Mouse (Mus musculus) midbrain, embryonic 14.5 days (tissue): ENCODE data around the gene Syt13. TPM values are rescaled to one million over a fixed set of nuclear protein-coding genes. Genes with fewer than 3 reads are reported as not detected.

Experiments
- ATAC-seq: fragments of 200-750 bp; cut with Nextera tagmentation; 2 replicates; pipeline ENCODE4 v1.8.0; 2017; ENCODE audit warnings: moderate number of reproducible peaks, moderate library complexity; ENCODE audit not compliant: low FRiP score, low TSS enrichment
- DNase-seq: peaks from one replicate; pipeline ENCODE4 v3.0.0-alpha.2; 2015
- H3K27ac ChIP-seq: fragments of 300-500 bp; sonication (generic); replicated peaks from 2 replicates; pipeline ENCODE4 v1.5.1; 2014; ENCODE audit warnings: mild to moderate bottlenecking, low read depth, low read length, moderate library complexity
- H3K27me3 ChIP-seq: fragments of 300-500 bp; sonication (generic); 2 replicates; pipeline ENCODE4 v1.6.1; 2014; ENCODE audit warnings: low read length, control low read depth, mixed read lengths; ENCODE audit not compliant: control insufficient read depth, insufficient read depth
- H3K36me3 ChIP-seq: fragments of 300-500 bp; sonication (generic); 2 replicates; pipeline ENCODE4 v1.6.1; 2014; ENCODE audit warnings: low read length, control low read depth; ENCODE audit not compliant: control insufficient read depth, insufficient read depth
- H3K4me1 ChIP-seq: fragments of 300-500 bp; sonication (generic); 2 replicates; pipeline ENCODE4 v1.6.1; 2014; ENCODE audit warnings: mild to moderate bottlenecking, antibody characterized with exemption, low read length, control low read depth; ENCODE audit not compliant: control insufficient read depth, insufficient read depth
- H3K4me2 ChIP-seq: fragments of 300-500 bp; sonication (generic); 2 replicates; pipeline ENCODE4 v1.6.1; 2014; ENCODE audit warnings: mild to moderate bottlenecking, low read length, moderate library complexity
- H3K4me3 ChIP-seq: fragments of 300-500 bp; sonication (generic); replicated peaks from 2 replicates; pipeline ENCODE4 v1.5.1; 2014; ENCODE audit warnings: low read depth, low read length
- H3K9ac ChIP-seq: fragments of 300-500 bp; sonication (generic); replicated peaks from 2 replicates; pipeline ENCODE4 v1.6.1; 2014; ENCODE audit warnings: mild to moderate bottlenecking, low read length, moderate library complexity
- H3K9me3 ChIP-seq: fragments of 300-500 bp; sonication (generic); 2 replicates; pipeline ENCODE4 v1.6.1; 2016; ENCODE audit warnings: low read length, control low read depth, mixed read lengths; ENCODE audit not compliant: control insufficient read depth
- WGBS: fragments of 180-500 bp; shearing (Covaris S2); extraction: QIAGEN DNeasy Blood & Tissue Kit; methylation state at CpG from one replicate; pipeline ENCODE4 v1.1.7; 2014; 5-methylcytosine and 5-hydroxymethylcytosine counted together
- polyA plus RNA-seq: library from polyadenylated mRNA; unstranded; fragments of >200 nt; fragmentation: Nextera tagmentation; extraction: Ambion mirVana; gene quantifications from 2 replicates; pipeline ENCODE4 v1.2.1, GENCODE M21; 2014

The Syt13 gene
- polyA plus RNA-seq, 1 experiment from 2014 or later: 48.9 TPM

DNA sequence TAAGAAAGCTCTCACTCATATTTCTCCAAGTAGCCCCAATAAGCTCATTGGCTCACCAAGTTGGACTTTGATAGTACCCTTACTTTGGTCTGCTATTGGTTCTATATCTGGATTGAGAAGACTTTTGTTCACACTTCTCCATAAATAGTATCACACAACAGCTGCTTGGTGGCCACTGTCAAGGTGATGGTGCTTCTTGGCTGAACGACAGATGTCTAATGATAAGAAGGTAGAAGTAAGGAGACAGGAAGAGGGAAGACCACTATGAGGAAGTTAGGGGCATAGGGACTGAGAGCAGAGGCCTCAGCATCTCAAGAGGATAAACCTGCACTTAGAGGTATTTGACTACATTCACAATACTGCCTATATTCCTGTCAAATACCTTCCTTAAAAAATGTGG is 49.4 kb downstream of the Syt13 start:
- no peak overlapping the region for H3K27ac ChIP-seq
- H3K27me3 ChIP-seq: no peaks in the 10 kb centered on the region
- no peak overlapping the region for H3K4me2 ChIP-seq
- no peaks in the 10 kb centered on the region for H3K9me3 ChIP-seq
- no peaks in the 10 kb centered on the region for H3K36me3 ChIP-seq
- no peak overlapping the region for H3K4me3 ChIP-seq
- WGBS: 94% methylated on average over 1 of the region's 1 CpGs
- no peak overlapping the region for H3K9ac ChIP-seq
- DNase-seq (no peak), ATAC-seq (no peak)
- H3K4me1 ChIP-seq: peaks cover 8% of the 10 kb centered on the region; the same call in 1 of the 2 replicates

DNA sequence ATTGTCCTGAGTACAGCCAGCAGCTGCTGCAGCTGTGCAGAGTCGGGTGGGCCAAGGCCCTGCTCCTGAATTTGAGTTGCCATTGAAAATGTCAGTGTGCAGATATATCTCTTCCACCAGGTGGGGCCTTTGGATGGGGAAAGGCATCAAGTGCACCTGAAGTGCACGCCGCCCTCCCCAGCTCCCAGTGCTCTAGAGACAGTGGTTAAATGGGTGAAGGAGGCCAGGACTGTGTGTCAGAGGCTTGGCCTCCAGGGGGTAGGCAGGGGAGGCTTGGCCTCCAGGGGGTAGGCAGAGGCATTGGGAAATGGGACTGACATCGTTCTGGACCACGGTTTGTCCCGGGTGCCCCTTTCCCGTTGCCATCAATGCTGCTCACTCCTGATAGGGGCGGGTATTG is 51.4 kb downstream of the Syt13 start:
- no peaks in the 10 kb centered on the region for H3K36me3 ChIP-seq
- no peak overlapping the region for H3K9ac ChIP-seq
- H3K4me1 ChIP-seq: peaks cover 8% of the 10 kb centered on the region; the same call in 1 of the 2 replicates
- no peak overlapping the region for H3K4me2 ChIP-seq
- WGBS: 52% methylated on average over 8 of the region's 8 CpGs
- DNase-seq (no peak), ATAC-seq (no peak)
- no peak overlapping the region for H3K27ac ChIP-seq
- no peaks in the 10 kb centered on the region for H3K27me3 ChIP-seq
- H3K9me3 ChIP-seq: no peaks in the 10 kb centered on the region
- no peak overlapping the region for H3K4me3 ChIP-seq

DNA sequence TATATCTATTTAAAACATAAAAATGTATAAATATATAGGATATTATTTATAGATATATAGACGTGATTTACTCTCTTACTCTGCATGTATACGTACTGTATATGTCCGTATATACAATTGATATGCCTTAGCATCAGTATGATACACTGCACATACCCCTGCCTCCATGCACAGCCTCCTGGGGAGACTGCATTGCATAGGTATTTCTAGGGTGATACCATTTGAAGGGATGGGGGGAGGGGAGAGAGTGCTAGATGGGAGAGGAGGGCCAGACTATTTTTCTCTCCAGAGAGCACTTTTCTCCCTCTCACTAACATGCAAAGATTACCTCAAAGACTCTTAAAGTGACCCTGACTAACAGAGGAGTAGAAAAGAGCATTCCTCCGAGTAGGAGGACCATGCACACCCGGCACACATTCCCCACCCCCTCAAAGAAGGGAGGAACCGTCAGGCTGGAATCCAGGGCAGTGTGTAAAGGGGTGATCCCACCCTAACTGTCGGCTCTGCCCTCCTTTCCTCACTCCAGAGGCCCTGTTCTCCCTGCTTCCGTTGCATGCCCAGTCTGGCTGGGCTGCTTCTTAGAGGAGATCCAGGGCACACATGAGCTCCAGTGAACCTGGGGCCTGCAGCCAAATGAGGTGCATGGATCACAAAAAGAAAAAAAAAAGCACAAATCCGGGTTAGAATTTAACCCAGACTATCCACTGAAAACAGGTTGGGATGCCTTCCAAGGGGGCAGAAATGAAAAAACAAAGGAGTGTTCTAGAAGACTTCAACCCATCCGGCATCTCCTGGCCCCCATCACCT is 52.3 kb downstream of the Syt13 start:
- no peaks in the 10 kb centered on the region for H3K9me3 ChIP-seq
- H3K4me3 ChIP-seq: no peak overlapping the region
- no peak overlapping the region for H3K27ac ChIP-seq
- no peak overlapping the region for H3K9ac ChIP-seq
- 27% methylated on average over 10 of the region's 10 CpGs for WGBS
- no peak overlapping the region for H3K4me2 ChIP-seq
- peak; percentile 60 for DNase-seq
- H3K36me3 ChIP-seq: peaks cover 5% of the 10 kb centered on the region
- ATAC-seq: 0 out of 2 replicates have a peak, but pooled peaks have one; percentile 17
- H3K27me3 ChIP-seq: no peaks in the 10 kb centered on the region
- H3K4me1 ChIP-seq: peaks cover 8% of the 10 kb centered on the region; the same call in 1 of the 2 replicates

DNA sequence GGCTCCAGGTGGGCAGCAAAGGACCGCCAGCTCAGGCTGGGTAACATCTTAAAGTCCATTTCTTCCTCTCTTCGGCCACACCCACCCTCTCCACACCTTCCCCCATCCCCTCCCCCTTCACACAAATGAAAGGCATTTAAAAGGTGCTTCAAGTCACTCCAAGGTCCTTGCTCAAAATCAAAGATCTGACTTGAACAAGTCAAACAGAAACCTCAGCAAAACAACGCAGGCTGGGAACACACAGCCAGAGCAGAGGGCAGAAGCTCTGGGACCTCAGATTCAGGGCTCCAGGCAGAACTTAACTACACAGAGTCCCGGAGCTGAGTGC is 52.9 kb downstream of the Syt13 start:
- Histone ChIP-seq H3K36me3 (peaks cover 11% of the 10 kb centered on the region), H3K27me3 (no peaks in the 10 kb centered on the region), H3K4me3 (no peak overlapping the region), H3K4me2 (no peak overlapping the region), H3K9me3 (no peaks in the 10 kb centered on the region), H3K9ac (no peak overlapping the region), H3K4me1 (peaks cover 8% of the 10 kb centered on the region; the same call in 1 of the 2 replicates), H3K27ac (no peak overlapping the region)
- DNase-seq: no peak
- WGBS: 67% methylated on average over 4 of the region's 4 CpGs
- ATAC-seq: no peak

DNA sequence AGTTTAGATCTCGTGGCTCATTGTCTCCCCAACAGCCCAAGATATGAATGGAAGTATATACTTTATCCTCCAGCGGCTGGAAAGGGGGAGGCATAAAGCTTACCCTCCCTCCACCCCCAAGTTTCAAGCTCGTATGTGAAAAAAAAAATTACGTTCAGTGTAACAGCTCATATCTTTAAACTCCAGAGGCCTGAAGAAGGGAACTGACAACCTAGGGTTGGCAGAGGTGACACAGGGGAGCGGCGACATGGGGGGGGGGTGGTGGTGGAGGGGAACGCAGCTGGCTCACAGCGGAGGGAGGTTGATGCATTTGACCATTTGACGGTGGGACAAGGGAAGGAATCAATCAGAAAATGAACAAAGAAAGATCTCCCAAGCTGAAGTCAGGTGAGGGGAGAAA is 56.2 kb downstream of the Syt13 start:
- WGBS: 83% methylated on average over 9 of the region's 9 CpGs
- H3K9me3 ChIP-seq: no peaks in the 10 kb centered on the region

DNA sequence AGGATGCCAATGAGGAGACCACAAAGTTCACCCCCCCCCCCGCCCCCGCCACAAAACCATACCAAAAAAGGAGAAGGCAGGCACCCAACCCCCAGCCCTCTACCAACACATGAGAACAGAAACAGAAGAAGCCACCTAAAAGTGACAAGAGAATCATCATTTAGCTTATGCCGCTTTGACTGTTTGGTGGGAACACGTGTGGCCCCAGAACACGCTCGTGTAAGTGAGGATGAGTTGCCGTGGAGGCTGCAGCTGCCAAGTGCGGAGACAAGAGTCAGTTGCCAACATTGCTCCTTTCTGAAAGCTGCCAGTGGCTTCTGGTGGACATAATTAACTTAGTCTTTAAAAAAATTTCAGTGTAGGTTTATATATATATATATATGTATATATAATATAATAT is 56.6 kb downstream of the Syt13 start:
- Histone ChIP-seq H3K4me3 (no peak overlapping the region), H3K9me3 (no peaks in the 10 kb centered on the region), H3K4me2 (no peak overlapping the region), H3K9ac (no peak overlapping the region), H3K27me3 (no peaks in the 10 kb centered on the region), H3K4me1 (peaks cover 4% of the 10 kb centered on the region; the same call in 1 of the 2 replicates), H3K36me3 (peaks cover 41% of the 10 kb centered on the region), H3K27ac (no peak overlapping the region)
- DNase-seq: no peak
- ATAC-seq: no peak
- 89% methylated on average over 8 of the region's 8 CpGs for WGBS

More for the DNA sequence above, 56.2 kb downstream of the Syt13 start:
- peaks cover 8% of the 10 kb centered on the region; the same call in 1 of the 2 replicates for H3K4me1 ChIP-seq
- H3K9ac ChIP-seq: no peak overlapping the region
- DNase-seq (no peak), ATAC-seq (no peak)
- H3K4me2 ChIP-seq: no peak overlapping the region
- peaks cover 41% of the 10 kb centered on the region for H3K36me3 ChIP-seq
- no peak overlapping the region for H3K27ac ChIP-seq
- H3K4me3 ChIP-seq: no peak overlapping the region
- no peaks in the 10 kb centered on the region for H3K27me3 ChIP-seq

DNA sequence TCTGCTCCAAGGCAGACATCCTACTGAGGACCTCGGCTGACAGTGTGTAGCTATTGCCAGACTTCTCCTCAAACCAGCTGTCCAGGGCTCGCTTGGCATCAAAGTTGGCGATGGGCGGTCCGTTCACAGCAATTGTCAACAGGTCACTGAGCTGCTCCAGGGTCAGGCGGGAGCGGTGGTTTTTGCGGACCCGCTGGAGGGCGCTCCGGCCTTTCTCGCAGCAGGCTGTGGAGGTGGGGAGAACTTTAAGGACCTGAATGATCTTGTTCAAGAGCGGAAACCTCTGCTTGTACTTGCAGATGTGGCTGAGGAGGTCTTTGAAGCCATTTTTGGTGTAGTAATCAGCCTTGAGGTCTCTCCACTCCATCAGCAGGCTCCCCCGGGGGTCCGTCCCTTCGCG is 57.2 kb downstream of the Syt13 start:
- no peaks in the 10 kb centered on the region for H3K9me3 ChIP-seq
- no peak overlapping the region for H3K27ac ChIP-seq
- DNase-seq: no peak
- H3K36me3 ChIP-seq: peaks cover 41% of the 10 kb centered on the region
- H3K4me1 ChIP-seq: no peaks in the 10 kb centered on the region
- 90% methylated on average over 17 of the region's 17 CpGs for WGBS
- no peak overlapping the region for H3K4me2 ChIP-seq
- ATAC-seq: no peak
- H3K27me3 ChIP-seq: no peaks in the 10 kb centered on the region
- H3K9ac ChIP-seq: no peak overlapping the region
- no peak overlapping the region for H3K4me3 ChIP-seq

DNA sequence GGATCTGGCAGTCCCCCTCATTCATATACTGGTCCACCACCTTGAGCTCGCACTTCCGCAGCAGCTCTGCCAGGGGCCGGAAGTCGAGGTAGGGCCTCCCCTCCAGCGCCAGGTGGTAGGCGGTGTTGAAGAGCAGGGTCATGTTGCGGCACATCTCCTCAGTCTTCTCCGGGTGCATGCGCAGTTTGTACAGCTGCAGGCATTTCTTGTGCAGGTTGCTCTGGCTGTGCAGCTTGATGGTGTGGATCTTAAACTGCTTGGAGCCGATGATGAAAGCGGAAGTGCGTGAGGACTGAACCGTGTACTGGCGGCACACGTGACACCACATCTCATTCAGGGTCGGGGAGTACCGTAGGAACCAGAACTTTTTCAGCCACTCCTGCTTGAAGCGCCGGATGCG is 58.7 kb downstream of the Syt13 start:
- H3K36me3 ChIP-seq: peaks cover 50% of the 10 kb centered on the region
- 97% methylated on average over 20 of the region's 20 CpGs for WGBS
- no peak overlapping the region for H3K4me3 ChIP-seq
- no peaks in the 10 kb centered on the region for H3K27me3 ChIP-seq
- H3K27ac ChIP-seq: no peak overlapping the region
- no peak for DNase-seq
- no peak overlapping the region for H3K9ac ChIP-seq
- no peak for ATAC-seq
- H3K4me1 ChIP-seq: no peaks in the 10 kb centered on the region
- H3K4me2 ChIP-seq: no peak overlapping the region
- H3K9me3 ChIP-seq: no peaks in the 10 kb centered on the region
